Mouse (Mus musculus) ovary, postnatal 36 days (tissue): ENCODE measurements around the gene Olfr229.
"Not testable (repeated sequence)": the region's sequence is repeated elsewhere in the genome, so short reads cannot be mapped to it uniquely, and the experiment has no call there.

Source experiments
- DNase-seq: peaks from one replicate; pipeline ENCODE4 v3.0.0; 2022; ENCODE audit warnings: low spot score, mixed read lengths

Olfr229 gene

GRCm38 (mm10) chr9:39907036-39907435, at the start of gene Olfr229:
TSS of gene Olfr229 (plus strand) at chr9:39907336.
- DNase-seq: no peak

- DNase-seq: no peak
Measured at GRCm38 (mm10) chr9:39866122-39866521, 41.0 kb upstream of the Olfr229 start, which contains the start of gene Olfr972. TSS of gene Olfr972 (plus strand) at chr9:39866422.

- DNase-seq: not testable (repeated sequence)
Measured at GRCm38 (mm10) chr9:39871986-39872385, 35.1 kb upstream of the Olfr229 start.

GRCm38 (mm10) chr9:39877541-39878396, 29.4 kb upstream of the Olfr229 start:
- not testable (repeated sequence) for DNase-seq

- DNase-seq: no peak
Measured at GRCm38 (mm10) chr9:39905106-39905505, 2.0 kb upstream of the Olfr229 start.

GRCm38 (mm10) chr9:39909939-39910338, 2.8 kb downstream of the Olfr229 start:
- DNase-seq: no peak

GRCm38 (mm10) chr9:39927975-39928836, 21.1 kb downstream of the Olfr229 start:
- not testable (repeated sequence) for DNase-seq

GRCm38 (mm10) chr9:39928837-39929236, 21.7 kb downstream of the Olfr229 start:
- DNase-seq: not testable (repeated sequence)

- no peak for DNase-seq
Measured at GRCm38 (mm10) chr9:39937201-39937600, 30.1 kb downstream of the Olfr229 start, which contains the start of gene Olfr974. TSS of gene Olfr974 (plus strand) at chr9:39937501.

GRCm38 (mm10) chr9:39951946-39952345, 44.8 kb downstream of the Olfr229 start, which contains the start of gene Olfr975:
TSS of gene Olfr975 (minus strand) at chr9:39952046.
- no peak for DNase-seq

- DNase-seq: not testable (repeated sequence)
Measured at GRCm38 (mm10) chr9:39961033-39961432, 53.9 kb downstream of the Olfr229 start, which contains the start of gene Olfr976. TSS of gene Olfr976 (minus strand) at chr9:39961133.
